Mouse (Mus musculus) adrenal gland, adult (tissue): ENCODE data around the gene Ager.

Experiments
- DNase-seq, 2 experiments: peaks; one replicate each; pipeline ENCODE4 v3.0.0; 2022 to 2023; ENCODE audit warnings: low spot score in 1 of 2; ENCODE audit not compliant: inconsistent age in 2 of 2

Gene Ager

DNA sequence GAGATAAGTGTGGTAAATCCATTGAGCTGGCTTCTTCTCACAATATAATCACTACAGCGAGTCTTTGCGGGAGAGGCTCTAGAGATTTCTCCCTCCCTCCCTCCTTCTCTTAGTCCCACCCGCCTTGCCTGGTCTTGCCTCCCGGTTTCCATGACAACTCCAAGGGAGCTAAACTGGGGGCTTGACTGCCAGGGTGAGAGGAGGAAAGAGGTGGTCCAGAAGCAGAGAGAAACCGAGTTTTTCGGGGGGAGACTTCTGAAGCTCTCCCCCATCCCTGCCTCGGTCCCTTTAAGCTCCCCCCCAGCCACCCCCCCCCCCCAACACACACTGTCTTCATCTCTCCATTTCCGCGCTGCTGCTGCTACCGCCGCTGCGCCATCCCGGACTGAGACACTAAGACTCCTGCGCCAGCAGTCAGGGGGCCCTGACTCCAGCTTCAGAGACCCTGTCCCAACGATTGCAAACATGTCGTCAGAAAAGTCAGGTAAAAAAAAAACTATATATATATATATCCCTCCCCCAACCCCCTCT is 31.6 kb downstream of the Ager start, which contains the start of gene Prrt1:
Gene Prrt1 (plus strand): TSS at position 313 of the 531 bp plus-strand sequence.
- DNase-seq: peak; percentile 39 to 70

DNA sequence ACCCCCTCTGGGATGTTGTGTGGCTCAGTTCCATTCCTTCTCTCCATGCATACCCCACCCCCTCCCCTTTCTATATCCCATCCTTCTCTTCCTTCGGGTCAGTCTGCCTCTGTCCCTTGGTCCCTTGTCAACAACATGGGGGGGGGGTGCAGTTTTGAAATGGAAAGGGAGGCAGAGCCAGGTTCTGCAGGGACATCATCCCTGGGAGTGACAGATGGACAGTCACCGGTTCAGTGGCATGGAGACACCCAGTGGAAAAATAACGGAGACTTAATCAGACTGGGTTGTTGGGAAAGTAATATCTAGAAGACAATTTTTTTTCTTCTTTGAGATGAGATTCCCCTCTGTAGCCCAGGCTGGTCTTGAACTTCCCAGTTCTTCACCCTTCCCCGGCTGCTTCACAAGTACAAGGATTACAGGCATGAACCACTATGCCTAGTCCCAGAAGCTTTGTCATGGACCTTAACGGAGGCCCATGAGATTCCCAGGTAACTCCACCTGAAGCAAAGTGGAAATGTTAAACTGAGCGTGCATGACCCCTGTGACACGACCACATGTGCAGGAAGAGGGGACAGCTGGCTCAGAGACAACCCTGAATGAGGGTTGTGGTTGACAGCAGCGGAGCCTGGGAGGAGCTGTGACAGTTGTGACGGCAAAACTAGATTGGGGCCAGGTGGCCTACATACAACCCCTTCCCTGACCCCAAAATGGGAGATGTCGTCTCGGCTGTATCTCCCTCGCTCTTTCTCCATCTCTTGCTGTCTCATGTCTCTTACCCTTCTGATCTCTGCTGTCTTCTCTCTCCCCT is 32.3 kb downstream of the Ager start:
- peak in 1 of 2 experiments; percentile 33 for DNase-seq

DNA sequence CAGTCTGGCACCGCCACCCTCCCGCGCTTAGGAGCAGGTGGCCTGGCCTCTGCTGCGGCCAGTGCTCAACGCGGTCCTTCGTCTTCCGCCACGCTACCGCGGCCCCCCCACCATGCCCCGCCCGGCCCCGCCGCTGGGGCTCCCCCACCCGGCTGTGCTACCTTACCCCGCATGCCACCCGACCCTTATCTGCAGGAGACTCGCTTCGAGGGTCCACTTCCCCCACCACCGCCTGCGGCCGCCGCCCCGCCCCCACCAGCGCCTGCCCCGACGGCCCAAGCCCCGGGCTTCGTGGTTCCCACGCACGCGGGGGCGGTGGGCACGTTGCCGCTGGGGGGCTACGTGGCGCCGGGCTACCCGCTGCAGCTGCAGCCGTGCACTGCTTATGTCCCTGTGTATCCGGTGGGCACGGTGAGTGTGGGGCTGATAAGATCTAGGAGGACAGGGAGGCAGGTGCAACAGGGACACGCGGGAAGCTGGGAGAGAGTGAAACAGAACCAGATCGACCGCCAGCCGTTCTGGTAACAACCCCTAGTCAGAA is 33.2 kb downstream of the Ager start:
- peak in 1 of 2 experiments; percentile 39 for DNase-seq

DNA sequence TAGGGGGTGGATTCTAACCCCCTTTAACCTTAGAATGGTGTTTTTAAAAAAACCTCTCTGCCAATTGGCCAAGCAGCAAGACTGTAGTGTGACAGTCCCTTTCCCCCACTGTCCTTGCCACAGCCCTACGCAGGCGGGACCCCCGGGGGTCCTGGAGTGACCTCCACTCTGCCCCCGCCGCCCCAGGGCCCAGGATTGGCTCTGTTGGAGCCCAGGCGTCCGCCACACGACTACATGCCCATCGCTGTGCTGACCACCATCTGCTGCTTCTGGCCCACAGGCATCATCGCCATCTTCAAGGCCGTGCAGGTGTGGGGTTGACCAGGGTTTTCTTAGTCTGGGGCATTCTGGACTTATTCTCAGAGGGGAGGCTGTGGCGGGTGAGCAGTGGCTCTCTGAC is 34.0 kb downstream of the Ager start:
- peak in 1 of 2 experiments; percentile 41 for DNase-seq

DNA sequence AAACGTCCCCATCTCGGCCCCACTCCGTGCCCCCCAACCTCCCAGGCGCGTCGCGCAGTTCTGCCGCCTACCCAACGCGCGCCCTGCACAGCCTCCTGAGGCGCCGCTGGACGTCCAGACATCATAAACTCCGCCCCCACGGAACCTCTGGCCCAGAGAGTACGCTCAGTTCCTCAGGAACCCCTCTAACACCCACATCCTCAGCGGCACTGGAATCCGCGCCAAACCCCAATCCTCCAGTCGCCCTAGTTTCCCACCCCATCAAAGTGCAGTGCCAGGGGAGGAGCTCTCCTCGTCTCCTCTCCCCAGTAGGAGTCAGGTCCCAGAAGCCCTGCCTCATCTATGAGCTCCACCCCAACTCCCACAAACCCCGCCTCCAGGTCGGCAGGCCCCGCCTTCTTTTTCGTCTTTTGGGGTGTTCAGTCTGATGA is 34.6 kb downstream of the Ager start:
- DNase-seq: peak; percentile 90 to 94

DNA sequence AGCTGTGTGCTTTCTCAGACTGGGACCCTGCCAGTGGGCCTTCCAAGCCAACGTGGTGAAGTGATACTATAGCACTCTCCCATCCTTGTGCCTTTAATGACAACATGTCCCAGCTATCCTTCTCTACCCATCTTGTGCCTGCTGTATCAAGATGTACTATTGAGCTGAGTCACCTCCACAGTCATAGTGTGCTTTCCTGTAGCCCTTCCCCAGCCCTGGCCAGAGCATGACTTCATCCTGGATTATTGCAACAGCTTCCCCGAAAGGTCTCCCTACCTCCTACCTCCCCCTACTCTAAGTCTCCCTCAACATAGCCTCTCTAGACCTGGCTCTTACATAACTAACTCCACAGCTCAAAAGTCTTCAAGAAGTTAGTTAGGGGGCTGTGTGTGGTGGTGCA is 38.0 kb downstream of the Ager start:
- peak in 1 of 2 experiments; percentile 71 for DNase-seq

DNA sequence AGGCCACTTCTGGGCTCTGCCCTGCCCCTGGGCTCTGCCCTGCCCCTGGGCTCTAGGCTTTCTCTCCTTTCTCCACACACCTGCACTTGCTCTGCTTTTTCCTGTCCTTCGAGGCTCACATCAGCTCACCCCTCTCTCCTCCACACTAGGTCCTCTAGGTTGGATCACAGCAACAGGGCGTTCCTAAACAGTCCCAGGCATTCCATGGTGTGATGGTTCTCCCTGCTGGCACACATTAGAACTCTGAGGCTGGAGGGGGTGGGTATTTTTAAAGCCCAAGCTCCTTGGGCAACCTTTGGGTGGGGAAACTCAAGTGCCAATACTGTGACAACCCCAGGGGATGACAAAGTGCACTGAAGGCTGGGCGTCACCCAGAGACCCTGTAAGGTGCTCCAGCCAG is 39.8 kb downstream of the Ager start:
- peak in 1 of 2 experiments; percentile 42 for DNase-seq

DNA sequence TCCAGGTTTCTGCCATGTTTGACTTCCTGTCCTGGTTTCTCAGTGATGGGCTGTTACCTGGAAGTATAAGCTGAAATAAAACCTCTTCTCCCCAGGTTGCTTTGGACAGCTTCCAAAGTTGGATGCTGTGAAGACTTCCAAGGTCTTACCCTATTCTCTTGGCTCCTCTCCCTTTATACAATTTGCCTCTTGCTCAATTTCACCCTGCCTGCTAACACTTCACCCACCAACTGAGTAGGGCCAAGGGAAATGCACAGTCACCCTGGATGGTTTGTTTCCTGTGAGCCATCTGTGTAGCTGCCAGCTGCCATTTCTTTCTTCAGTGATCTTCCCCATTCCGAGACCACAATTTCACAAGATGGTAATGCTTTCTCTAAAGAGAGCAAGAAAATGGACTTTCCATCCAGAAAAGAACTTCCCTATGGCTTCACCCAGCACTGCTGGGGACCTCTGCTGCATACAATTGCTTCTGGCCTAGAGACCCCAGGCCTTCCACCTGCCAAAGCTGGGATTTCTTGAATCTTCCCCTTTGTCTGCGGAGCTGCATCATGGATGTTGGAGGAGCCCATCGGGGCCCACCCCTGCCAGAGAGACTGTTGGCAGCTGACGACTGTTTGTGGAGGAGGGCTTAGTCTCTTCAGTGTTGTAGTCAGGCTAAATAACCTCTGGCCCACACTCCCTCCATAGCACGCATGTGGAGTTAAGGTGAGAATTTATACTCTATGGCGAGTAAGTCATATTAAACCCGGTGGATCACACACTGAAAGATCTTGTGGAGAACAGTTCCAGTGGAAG is 42.0 kb downstream of the Ager start:
- peak in 1 of 2 experiments; percentile 68 for DNase-seq

DNA sequence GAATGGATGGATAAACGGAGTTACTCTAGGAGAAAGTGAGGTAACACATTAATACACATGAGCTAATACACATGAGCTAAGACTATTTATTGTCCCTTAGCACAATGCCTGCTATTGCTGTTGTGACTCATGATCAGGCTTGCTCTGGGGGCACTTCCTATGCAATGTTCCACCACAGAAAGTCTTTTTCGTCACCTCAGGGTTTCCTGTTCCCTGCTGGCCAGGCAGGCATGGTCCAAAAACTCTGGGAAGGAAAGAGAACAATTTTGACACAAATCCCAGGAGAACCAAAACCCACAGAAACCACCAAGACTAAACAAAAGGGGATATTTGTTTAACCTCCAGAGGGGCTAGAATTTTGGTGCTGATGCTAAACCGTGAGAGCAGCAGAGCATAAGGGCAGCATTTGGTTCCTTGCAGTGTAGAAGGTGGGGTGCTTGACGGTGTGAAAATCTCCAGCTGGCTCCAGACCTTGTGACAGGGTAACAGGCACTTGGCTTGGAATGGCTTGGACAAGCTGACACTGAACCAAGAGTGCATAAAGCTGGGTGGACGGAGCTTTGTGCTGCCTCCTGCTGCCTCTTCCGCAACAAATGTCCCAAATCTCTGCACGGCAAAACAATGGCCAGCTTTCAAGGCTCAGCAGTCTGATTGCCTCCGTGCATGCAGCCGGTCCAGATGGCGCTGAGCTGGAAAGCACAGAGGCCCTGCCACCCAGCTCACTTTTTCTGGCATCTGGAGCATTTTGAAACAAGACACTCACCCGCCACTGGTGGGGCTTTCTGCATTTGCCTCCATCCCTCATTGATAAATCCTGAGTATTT is 43.3 kb downstream of the Ager start:
- DNase-seq: peak; percentile 25 to 71

DNA sequence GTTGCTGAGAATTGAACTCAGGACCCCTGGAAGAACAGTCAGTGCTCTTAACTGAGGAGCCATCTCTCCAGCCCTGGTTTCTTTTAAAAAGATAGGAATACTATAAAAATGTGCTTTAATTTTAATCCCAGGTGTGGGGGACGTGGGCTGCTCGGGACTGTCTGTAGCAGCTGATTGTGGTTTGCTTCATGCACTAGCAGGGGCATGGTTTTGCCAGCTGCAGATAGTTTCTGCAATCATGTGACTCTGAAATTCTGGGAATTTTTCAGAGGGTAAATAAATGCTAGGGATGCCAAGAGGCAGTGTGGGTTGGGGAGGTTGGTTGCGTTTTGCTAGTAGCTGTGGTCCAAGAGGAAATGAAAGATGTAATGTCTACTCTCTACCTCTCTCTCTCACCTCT is 44.3 kb downstream of the Ager start:
- DNase-seq: peak in 1 of 2 experiments; percentile 3

DNA sequence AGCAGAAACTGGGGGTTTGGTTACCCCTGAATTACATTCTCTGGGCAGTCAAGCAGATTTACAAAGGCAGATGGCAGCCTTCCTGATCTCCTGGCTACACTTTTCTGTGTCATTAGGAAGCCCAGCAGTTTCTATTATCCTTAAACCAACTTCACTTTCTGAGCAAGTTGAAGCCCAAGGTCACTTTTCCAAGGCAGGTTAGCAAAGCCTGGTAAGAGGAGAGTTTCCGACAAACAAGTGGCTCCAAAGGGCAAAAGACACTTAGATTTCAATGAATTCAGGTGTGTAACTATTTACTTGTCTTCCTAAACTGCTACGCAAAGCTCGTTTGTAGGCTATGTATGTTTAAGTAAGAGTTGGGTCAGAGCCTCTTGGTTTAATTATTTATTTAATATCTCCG is 45.7 kb downstream of the Ager start:
- peak in 1 of 2 experiments; percentile 34 for DNase-seq

DNA sequence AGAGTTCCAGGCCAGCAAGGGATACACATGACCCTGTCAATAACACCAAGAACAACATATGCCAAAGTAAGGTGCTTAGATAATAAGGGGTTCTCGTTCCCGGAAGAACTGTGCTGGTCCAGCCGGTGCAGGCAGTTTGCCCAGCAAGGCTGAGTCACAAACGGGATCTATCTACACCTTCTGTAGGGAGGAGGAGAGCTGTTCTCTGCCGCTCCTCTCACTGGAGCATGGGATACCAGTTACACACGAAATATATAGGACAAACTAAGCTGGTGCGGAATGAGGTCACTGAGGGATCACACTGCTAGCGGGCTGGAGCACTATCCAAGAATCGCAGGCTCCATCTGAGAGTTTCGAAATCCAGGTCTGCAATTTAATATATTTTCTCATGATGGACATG is 46.3 kb downstream of the Ager start:
- DNase-seq: peak in 1 of 2 experiments; percentile 49

DNA sequence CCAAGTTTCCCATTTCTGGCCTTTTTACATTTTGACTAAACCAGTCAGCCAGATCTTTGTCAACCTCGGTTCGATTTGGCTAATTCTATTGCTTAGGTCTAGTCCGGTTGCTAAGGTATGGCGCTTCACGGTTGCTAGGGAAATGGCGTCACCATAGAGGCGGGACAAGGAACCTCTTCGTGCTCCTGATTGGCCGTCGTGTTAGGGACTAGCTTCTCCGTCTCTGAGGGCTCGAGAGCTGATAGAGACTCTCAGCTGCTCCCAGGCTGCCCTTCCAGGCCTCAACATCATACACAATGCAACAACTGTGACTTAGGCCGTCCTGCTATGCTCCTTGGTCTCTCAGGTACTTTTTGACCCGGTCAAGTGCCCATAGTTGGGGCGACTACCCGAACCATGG is 46.9 kb downstream of the Ager start, which contains the start of gene Fkbpl:
Gene Fkbpl (plus strand): TSS at position 157 of the 400 bp plus-strand sequence.
- peak; percentile 96 to 99 for DNase-seq

DNA sequence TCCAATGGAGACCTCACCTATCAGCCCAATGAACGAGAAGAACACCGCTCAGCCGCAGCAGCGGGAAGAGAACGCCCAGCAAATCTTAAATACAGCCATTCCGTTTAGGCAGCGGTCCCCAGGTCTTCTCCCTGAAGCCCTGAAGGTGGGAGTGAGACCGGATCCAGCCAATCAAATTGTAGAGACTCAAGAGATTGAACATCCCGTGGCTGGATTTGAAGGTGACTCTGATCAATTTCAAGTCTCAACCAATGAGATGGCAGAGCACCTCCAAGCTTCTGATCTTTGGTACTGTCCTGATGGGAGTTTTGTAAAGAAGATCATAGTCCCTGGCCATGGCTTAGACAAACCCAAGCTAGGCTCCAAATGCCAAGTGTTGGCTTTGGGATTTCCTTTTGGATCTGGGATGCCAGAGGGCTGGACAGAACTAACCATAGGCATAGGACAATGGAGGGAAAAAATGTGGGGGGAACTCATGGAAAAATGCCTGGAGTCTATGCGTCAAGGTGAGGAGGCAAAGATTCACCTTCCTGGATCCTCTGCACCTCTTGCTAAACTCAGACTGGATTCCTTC is 47.7 kb downstream of the Ager start:
- DNase-seq: peak in 1 of 2 experiments; percentile 53

DNA sequence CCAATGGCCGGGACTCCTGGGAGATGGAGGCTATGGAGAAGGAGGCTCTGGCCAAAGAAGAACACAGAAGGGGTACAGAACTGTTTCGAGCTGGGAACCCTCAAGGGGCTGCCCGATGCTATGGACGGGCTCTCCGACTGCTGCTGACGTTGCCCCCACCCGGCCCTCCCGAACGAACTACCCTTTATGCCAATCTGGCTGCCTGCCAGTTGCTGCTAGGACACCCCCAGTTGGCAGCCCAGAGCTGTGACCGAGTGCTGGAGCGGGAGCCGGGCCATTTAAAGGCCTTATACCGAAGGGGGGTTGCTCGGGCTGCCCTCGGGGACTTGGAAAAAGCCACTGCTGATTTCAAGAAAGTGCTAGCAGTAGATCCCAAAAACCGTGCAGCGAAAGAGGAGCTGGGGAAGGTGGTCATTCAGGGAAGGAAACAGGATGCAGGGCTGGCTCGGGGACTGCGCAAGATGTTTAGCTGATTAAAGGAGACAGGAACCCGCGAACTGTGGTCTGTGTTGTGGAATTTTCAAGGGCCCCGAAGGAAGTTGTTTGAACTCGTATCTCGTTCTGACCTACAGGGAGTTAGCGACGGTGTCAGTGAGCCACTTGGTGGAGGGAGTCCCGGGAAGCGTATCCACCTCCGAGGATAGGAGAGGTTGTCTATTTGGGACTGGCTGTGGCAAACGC is 48.3 kb downstream of the Ager start:
- DNase-seq: peak; percentile 42 to 62

DNA sequence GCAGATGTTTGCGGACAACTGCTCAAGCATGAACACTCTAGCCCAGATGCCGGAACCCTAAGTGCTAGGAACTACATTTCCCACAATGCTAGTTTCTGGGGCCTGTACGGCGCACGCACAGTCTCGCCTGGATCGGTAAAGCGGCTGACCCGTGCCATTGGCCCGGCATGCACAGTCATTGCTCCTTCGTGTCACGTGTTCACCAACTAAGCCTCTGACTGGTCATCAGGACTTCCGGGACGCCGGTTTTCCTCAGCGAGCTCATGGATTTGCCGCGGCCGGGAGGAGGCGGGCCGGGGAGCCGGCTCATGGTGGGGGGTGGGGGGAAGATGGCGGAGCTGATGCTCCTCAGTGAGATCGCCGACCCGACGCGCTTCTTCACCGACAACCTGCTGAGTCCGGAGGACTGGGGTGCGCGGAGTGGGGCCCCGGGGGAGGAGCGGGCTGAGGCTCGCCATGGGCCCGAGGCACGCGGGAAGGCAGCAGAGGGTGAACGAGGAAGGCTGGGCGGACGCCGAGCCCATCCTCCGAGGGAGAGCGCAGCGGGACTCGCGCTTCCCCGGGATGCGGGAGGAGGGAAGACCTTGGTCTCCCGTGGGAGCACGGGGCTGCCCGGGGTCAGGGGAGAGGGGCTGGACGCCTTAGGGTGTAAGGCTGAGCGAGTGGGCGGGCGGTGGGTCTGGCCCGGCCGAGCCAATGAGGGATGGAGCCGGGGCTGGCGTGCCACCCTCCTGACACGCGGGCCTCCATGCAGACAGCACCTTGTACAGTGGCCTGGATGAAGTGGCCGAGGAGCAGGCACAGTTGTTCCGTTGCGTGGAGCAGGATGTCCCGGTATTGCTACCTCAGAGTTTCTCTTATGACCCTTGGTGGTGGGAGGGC is 49.5 kb downstream of the Ager start, which contains the start of gene Atf6b:
Gene Atf6b (plus strand): TSS at position 241 of the 882 bp plus-strand sequence.
- DNase-seq: peak; percentile 97

DNA sequence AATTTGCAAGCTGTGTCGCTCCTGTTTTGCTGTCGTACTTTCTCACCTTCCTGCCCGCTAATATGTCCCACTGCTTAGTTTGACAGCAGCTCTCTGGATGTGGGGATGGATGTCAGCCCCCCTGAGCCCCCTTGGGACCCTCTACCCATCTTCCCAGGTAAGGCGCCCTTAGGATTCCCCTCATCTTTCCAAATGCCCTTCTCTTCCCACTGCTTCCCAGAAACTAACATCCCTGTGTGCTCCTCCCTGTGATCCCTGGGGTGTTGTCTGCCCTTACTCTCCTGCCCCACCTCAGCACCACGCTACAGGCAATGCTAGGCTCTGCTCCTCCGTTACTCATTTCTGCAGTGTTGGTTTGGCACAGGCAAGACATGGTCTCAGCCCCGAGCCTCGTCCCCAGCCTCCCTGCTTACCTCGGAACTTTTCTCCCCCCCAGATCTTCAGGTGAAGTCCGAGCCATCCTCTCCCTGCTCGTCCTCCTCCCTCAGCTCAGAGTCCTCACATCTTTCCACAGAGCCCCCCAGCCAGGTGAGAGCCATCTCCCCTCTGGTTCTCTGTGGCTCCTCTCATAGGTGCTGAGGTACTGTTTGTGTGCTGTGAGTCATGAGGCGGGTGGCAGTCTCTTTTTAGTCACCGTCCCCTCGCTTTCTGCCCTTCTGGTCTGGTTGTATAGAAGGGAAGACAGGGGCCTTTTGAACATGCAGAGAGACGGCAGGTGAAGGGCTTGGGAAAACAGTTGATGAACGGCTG is 50.7 kb downstream of the Ager start:
- DNase-seq: peak; percentile 14 to 38
